Mouse (Mus musculus): ENCODE results near the gene Gnat3. TPM values are rescaled to one million over a fixed set of nuclear protein-coding genes. Genes with fewer than 3 reads are reported as not detected.

The Gnat3 gene
- polyA plus RNA-seq, 1 experiment, result not detected

DNA sequence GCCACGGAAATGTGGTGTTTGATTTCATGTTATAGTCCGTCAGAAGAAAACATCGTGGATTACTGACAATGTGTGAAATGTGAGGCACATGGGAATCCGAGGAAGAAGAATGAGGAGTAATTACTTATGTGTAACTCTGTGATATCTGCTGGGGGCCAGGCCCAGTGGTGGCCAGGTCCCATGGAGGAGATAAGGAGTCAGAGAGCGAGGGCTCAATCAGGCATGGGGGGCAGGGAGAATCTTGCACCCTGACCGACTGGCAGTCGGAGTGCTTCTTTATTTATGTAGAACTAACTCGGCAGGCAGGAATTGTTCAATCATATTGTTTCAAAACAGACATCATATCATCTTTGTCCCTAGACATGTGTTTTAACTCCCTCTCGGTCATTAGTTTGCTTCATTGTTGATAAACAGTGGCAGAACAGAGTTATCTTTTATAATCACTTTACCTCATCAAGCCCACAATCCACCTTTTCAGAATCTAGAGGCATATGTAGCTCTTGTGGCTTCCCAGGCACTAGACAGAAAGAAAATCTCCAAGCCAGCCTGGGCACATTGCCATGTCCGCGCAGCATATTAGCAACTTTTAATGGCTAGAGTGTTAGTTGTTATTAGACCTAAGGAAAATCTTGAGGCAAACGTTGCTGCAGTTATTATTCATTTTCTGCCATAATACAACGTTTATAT is 7.5 kb downstream of the Gnat3 start:
- Histone ChIP-seq H3K4me1 (ENCODE audit: control insufficient read depth, insufficient read depth, low read length) (no peaks in the 10 kb centered on the region), H3K27ac (ENCODE audit: insufficient read depth, low read length) (no peak overlapping the region), H3K4me3 (ENCODE audit: insufficient read depth, low read length) (no peak overlapping the region)
- no peak for TF ChIP-seq POLR2A (IDR thresholded peaks at IDR 0.05; ENCODE audit: extremely low read depth, insufficient read depth, low read length)
- no peak for TF ChIP-seq CTCF (IDR thresholded peaks at IDR 0.05; ENCODE audit: extremely low read depth, insufficient read depth, low read length)

- H3K27ac ChIP-seq (ENCODE audit: insufficient read depth, low read length), result no peak overlapping the region
- TF ChIP-seq CTCF (IDR thresholded peaks at IDR 0.05; ENCODE audit: extremely low read depth, insufficient read depth, low read length), result no peak
- H3K4me1 ChIP-seq (ENCODE audit: control insufficient read depth, insufficient read depth, low read length), result no peaks in the 10 kb centered on the region
- no peak overlapping the region for H3K4me3 ChIP-seq (ENCODE audit: insufficient read depth, low read length)
Measured at GRCm38 (mm10) chr5:17970391-17970730, 8.0 kb downstream of the Gnat3 start.

- TF ChIP-seq POLR2A (IDR thresholded peaks at IDR 0.05; ENCODE audit: extremely low read depth, insufficient read depth, low read length), result no peak
- TF ChIP-seq CTCF (IDR thresholded peaks at IDR 0.05; ENCODE audit: extremely low read depth, insufficient read depth, low read length), result no peak
- no peak overlapping the region for H3K27ac ChIP-seq (ENCODE audit: insufficient read depth, low read length)
- H3K4me3 ChIP-seq (ENCODE audit: insufficient read depth, low read length), result no peak overlapping the region
- no peaks in the 10 kb centered on the region for H3K4me1 ChIP-seq (ENCODE audit: control insufficient read depth, insufficient read depth, low read length)
Measured at GRCm38 (mm10) chr5:17980501-17981121, 18.3 kb downstream of the Gnat3 start.

DNA sequence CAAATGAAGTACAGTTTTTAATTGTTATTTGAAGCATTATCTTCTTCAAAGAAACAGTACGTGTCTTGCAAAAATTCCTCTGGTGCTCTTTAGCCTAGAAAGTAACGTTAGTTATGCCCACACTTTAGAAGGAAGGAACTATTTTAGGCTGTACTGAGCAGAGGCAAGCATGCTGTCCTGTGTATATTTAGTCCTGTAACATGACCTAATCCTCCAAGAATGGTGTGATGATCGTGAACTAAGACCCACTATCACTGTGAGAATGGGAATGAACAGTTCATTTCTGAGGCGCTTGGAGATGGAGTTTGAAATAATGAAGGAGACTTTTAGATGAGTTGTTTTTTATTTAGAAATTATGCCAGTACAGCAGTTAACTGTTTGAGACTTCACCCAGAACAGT is 20.4 kb downstream of the Gnat3 start:
- no peaks in the 10 kb centered on the region for H3K4me1 ChIP-seq (ENCODE audit: control insufficient read depth, insufficient read depth, low read length)
- no peak for TF ChIP-seq POLR2A (IDR thresholded peaks at IDR 0.05; ENCODE audit: extremely low read depth, insufficient read depth, low read length)
- TF ChIP-seq CTCF (IDR thresholded peaks at IDR 0.05; ENCODE audit: extremely low read depth, insufficient read depth, low read length), result no peak

GRCm38 (mm10) chr5:17984522-17984921 is 22.2 kb downstream of the Gnat3 start:
- Histone ChIP-seq H3K27ac (ENCODE audit: insufficient read depth, low read length) (no peak overlapping the region), H3K4me1 (ENCODE audit: control insufficient read depth, insufficient read depth, low read length) (no peaks in the 10 kb centered on the region), H3K4me3 (ENCODE audit: insufficient read depth, low read length) (no peak overlapping the region)
- TF ChIP-seq CTCF (IDR thresholded peaks at IDR 0.05; ENCODE audit: extremely low read depth, insufficient read depth, low read length) (no peak), POLR2A (IDR thresholded peaks at IDR 0.05; ENCODE audit: extremely low read depth, insufficient read depth, low read length) (no peak)

More for the DNA sequence above, 20.4 kb downstream of the Gnat3 start:
- H3K27ac ChIP-seq (ENCODE audit: insufficient read depth, low read length), result no peak overlapping the region
- H3K4me3 ChIP-seq (ENCODE audit: insufficient read depth, low read length), result no peak overlapping the region

DNA sequence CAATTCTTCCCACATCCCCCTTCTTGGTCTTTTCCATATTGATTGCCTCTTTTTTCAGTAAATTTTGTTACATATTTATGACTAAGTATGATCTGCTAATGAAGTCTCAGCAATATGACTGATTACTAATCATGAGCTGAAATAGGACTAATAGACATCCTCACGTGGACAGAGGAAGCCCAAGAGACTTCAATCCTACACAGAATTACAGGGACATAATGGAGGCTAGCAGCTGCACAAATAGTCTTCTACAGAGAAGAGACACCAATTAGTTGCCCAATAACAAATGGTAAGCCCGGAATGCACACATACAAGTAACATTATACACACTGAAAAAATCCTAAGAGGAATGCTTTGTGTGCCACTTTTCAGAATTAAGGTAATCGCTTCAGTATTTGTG is 24.3 kb downstream of the Gnat3 start:
- TF ChIP-seq POLR2A (IDR thresholded peaks at IDR 0.05; ENCODE audit: extremely low read depth, insufficient read depth, low read length) (no peak), CTCF (IDR thresholded peaks at IDR 0.05; ENCODE audit: extremely low read depth, insufficient read depth, low read length) (no peak)
- Histone ChIP-seq H3K27ac (ENCODE audit: insufficient read depth, low read length) (no peak overlapping the region), H3K4me3 (ENCODE audit: insufficient read depth, low read length) (no peak overlapping the region), H3K4me1 (ENCODE audit: control insufficient read depth, insufficient read depth, low read length) (no peaks in the 10 kb centered on the region)

- H3K27ac ChIP-seq (ENCODE audit: insufficient read depth, low read length), result no peak overlapping the region
- no peak for TF ChIP-seq CTCF (IDR thresholded peaks at IDR 0.05; ENCODE audit: extremely low read depth, insufficient read depth, low read length)
- no peak for TF ChIP-seq POLR2A (IDR thresholded peaks at IDR 0.05; ENCODE audit: extremely low read depth, insufficient read depth, low read length)
- H3K4me1 ChIP-seq (ENCODE audit: control insufficient read depth, insufficient read depth, low read length), result no peaks in the 10 kb centered on the region
- H3K4me3 ChIP-seq (ENCODE audit: insufficient read depth, low read length), result no peak overlapping the region
Measured at GRCm38 (mm10) chr5:17990618-17991017, 28.3 kb downstream of the Gnat3 start.

- no peak overlapping the region for H3K27ac ChIP-seq (ENCODE audit: insufficient read depth, low read length)
- H3K4me1 ChIP-seq (ENCODE audit: control insufficient read depth, insufficient read depth, low read length), result no peaks in the 10 kb centered on the region
- TF ChIP-seq POLR2A (IDR thresholded peaks at IDR 0.05; ENCODE audit: extremely low read depth, insufficient read depth, low read length), result no peak
- no peak for TF ChIP-seq CTCF (IDR thresholded peaks at IDR 0.05; ENCODE audit: extremely low read depth, insufficient read depth, low read length)
- H3K4me3 ChIP-seq (ENCODE audit: insufficient read depth, low read length), result no peak overlapping the region
Measured at GRCm38 (mm10) chr5:17999570-17999969, 37.2 kb downstream of the Gnat3 start.

GRCm38 (mm10) chr5:18000185-18000584 is 37.8 kb downstream of the Gnat3 start:
- TF ChIP-seq CTCF (IDR thresholded peaks at IDR 0.05; ENCODE audit: extremely low read depth, insufficient read depth, low read length) (no peak), POLR2A (IDR thresholded peaks at IDR 0.05; ENCODE audit: extremely low read depth, insufficient read depth, low read length) (no peak)

DNA sequence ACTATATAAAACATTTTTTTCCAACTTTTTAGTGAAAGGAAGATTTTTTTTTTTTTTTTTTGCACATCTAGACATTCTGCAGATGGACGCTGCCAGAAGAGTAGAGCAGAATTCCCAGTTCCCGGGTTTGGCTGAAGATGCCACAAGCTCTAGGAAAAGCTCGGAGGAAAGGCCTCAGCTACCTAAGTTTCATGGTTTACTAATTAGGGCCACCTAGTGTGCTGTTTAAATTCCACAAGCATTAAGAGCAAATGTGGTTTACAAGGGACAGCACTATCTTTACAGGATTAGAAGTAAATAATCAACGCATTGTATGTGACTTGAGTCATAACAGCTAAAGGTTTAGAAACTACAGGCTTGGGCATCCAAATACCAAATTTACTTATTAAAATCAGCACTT is 39.3 kb downstream of the Gnat3 start:
- no peaks in the 10 kb centered on the region for H3K4me1 ChIP-seq (ENCODE audit: control insufficient read depth, insufficient read depth, low read length)
- H3K4me3 ChIP-seq (ENCODE audit: insufficient read depth, low read length), result no peak overlapping the region
- TF ChIP-seq POLR2A (IDR thresholded peaks at IDR 0.05; ENCODE audit: extremely low read depth, insufficient read depth, low read length) (no peak), CTCF (IDR thresholded peaks at IDR 0.05; ENCODE audit: extremely low read depth, insufficient read depth, low read length) (no peak)
- no peak overlapping the region for H3K27ac ChIP-seq (ENCODE audit: insufficient read depth, low read length)

More at GRCm38 (mm10) chr5:18000185-18000584, 37.8 kb downstream of the Gnat3 start:
- Histone ChIP-seq H3K27ac (ENCODE audit: insufficient read depth, low read length) (no peak overlapping the region), H3K4me1 (ENCODE audit: control insufficient read depth, insufficient read depth, low read length) (no peaks in the 10 kb centered on the region), H3K4me3 (ENCODE audit: insufficient read depth, low read length) (no peak overlapping the region)
